Mouse (Mus musculus) layer of hippocampus, adult 18-20 months (tissue): Measurements from ENCODE around the gene Rora. TPM values are rescaled to one million over a fixed set of nuclear protein-coding genes. Genes with fewer than 3 reads are reported as not detected.

Source experiments
- DNase-seq, 2 experiments: peaks; one replicate each; pipeline ENCODE4 v3.0.0; 2022; ENCODE audit warnings: low spot score in 2 of 2
- total RNA-seq, 2 experiments: library from RNA; stranded (reverse); gene quantifications; 2 replicates each; pipeline ENCODE4 v1.2.3; 2021

Gene Rora
- total RNA-seq, 2 experiments from 2014 or later = 30.2 to 35.5 TPM

DNA sequence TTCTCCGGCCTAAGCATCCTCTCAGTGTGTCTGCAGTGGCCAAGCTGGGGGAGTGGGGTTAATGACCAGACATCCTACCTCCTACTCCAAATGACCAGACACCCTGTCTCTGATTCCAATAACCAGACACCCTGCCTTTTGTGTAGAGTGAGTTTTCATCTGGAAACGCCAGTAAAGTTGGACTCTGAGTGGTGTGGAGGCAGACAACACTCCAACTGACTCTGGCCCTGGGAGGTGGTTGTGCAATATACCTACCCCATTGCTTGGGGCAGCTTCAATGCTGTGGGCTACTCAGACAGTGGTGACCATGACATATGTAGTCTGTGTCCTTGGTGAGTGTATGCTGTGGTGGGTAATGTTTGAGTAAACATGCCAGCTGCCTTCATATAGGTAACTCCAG is 645.9 kb downstream of the Rora start:
- no peak for DNase-seq

DNA sequence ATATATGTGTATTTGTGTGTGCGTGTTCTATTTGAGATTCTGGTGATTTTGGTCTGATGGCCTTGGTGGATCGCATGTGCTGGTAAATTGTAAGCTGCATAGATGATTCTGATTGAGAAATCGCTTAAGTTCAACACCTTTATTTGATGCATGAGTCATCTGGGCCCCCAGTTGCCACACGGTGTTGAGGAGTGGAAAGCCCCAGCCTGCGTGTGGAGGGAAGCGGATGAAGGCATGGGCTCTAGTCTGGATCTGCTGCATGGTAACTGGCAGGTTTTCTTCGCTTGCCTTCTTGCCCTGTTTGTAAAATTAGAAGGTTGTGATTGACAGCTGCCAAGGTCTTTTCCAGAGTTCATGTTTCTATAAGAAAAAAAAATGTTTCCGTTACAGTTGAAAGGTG is 646.7 kb downstream of the Rora start:
- DNase-seq = no peak

DNA sequence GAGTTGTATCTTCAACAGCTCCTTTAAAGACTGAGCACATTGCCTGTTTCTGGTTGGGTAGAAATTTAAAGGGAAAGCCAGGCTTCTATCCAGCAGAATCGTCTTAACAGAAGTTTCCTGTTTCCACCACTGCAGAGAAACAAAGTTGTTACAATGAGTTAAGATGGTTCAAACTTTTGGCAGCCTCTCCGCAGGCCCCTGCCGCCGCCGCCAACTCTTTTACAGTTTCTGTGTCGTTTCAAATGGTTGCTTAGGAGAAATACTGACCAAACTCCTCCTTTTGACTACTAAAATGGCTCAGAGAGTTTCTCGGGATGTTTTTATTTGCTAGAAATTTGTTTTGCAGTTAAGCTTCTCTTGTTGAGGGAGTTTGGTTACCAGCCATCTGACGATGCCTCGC is 647.9 kb downstream of the Rora start:
- DNase-seq = peak in 1 of 2 experiments; percentile 57

DNA sequence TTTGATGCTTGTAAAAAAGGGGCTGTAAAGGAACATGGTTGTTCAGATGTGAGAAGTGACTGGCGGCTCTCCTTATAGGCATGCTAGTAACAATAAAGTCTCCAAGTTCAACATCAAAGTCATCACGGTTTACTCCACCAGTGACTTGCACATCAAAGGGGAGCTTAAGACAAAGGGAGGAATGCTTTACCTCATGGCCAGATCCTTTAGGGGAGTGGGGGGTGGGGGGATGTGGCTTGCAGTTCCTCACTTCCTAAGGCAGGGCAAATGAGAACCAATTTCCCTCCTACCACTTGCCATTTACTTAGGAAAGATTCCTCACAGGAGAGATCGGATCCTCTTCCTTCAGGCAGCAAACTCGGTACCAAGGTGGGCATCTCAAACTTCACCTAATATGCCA is 648.4 kb downstream of the Rora start:
- DNase-seq = no peak

DNA sequence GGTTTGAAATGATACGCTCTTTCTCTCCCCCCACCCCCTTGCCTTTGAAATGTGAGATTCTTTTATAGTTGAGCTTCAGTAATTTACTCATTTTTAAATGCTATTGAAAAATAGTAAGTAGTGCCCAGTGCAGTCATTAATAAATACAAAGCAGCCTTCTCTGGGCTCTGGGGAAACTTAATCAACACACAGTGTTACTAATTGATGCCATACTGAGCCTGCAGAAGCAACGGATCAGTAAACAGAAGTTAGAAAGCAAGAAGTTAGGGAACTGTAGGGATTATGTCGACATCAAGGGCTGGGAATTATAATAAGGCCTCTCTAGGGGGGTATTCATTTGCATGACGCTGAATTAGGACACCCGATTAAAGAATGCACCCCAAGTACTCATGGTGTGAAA is 649.3 kb downstream of the Rora start:
- DNase-seq = no peak

DNA sequence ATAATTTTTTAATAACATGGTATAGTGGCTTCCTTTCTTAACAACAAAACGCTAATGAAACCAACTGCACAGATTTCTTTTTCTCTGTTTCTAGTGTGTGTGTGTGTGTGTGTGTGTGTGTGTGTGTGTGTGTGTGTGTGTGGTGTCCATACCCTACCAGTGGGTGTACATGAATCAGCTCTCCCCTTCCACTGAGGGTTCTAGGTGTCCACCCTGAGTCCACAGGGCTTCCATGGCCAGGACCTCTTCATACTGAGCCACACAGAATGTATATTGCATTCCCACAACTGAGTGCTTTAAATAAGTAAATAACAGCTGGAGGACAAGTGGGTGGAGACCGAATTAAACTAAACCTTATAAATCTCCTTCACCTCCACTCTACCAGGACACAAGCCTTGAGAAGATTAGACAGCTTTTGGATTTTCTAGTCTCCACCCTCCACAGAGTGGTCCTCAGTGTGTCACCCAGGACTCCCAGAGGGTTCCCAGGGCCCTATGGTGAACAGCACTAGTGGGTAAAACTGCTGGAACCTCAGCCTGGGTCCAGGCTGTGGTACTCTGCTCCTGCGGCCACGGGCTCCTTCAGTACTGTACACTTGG is 649.9 kb downstream of the Rora start:
- no peak for DNase-seq

DNA sequence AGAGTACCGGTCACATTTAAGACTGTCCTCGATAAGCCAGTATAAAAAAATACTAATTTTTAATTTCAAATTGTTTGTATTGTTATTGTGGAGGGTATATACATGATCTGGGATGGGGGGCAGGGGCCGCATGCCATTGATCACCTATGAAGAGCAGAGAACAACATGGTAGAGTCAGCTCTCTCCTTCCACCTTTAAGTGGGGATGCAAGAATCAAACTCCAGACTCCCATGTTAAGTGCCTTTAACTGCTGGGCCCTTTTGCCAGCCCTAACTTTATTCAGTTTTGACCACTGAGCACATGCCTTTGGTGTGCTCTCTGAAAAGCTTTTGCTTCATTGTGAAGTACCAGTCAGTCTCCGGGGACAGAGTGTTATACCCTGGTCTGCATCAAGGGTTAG is 650.4 kb downstream of the Rora start:
- DNase-seq = no peak

DNA sequence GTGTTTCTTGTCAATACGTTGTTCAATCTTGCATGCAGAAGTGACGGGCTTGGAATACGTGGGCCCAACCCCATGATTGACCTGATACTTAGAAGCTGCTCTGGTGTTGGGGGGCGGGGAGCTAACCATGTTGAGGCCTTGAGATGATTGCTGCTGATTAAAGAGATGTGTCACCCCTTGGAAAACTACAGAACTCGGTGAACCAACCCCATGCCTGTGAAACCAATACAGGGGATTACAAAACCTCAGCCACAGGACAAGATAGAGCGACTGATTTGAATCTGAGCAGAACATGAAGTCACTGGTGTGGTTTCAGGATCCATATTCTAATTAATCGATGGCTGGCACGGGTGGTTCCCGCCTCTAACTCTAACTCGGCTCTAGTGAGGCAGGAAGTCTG is 650.9 kb downstream of the Rora start:
- DNase-seq = no peak

DNA sequence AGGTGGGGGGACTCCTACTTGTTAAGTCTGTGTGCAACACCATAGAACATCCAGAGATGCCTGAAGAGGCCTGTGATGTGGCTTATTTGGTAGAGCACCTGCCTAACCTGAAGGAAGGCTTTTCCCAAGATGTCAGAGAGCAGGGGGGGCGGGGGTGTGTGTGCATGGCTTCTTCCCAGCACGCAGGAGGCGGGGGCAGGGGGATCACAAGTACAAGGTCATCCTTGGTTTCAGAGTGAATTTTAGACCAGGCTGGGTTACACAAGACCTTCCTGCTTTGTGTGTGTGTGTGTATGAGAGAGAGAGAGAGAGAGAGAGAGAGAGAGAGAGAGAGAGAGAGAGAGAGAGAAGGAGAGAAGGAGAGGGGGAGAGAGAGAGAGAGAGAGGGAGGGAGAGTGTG is 651.4 kb downstream of the Rora start:
- no peak for DNase-seq

DNA sequence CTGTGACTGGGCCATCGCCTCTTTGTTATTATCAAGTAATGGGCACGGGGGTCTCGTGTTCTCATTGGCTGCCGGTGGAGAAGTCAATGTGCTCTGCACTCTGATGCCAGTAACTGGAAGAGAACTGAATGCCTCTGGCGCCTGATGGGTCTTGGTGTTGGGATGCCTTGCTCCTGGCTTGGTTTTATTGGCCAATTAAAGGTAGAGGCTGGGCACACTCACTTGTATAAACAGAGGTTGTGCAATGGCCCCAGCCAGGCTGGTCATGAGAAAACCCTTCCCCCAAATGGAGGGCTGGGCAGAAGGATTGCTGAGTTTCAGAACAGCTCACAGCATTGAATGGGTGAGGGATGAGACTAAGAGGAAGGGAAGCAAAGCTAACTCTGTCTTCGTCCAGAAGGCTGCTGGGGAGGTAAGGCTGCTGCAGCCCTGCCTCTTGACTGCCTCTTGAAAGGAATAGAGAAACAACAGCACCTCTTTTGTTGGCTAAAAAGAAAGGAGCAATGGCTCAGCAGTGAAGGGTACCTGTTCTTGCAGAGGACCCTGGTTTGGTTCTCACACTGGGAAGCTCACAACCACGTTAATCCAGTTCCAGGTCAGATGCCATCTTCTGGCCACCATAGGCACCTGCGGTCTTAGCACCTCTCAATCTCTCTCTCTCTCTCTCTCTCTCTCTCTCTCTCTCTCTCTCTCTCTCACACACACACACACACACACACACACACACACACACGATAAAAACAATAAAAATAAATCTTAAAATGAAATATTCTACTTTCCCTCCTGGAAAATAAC is 653.3 kb downstream of the Rora start:
- peak in 1 of 2 experiments; percentile 45 for DNase-seq

DNA sequence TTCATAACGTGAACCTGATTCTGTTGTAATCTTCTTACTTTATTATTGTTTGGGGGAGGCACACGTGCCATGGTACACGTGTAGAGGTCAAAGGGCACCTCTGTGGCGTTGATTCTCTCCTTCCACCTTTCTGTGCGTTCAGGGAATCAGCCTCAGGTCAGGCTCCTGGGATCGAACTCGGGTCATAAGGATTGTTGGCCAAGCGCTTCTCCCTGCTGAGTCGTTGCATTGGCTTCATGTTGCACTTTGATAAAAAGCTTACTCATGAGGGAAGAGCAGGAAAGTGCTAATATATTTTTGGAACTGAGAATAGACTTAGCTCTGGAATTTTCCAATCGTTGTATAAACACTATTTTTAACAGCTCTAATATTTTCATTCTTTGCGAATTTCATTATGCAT is 654.4 kb downstream of the Rora start:
- DNase-seq = no peak

DNA sequence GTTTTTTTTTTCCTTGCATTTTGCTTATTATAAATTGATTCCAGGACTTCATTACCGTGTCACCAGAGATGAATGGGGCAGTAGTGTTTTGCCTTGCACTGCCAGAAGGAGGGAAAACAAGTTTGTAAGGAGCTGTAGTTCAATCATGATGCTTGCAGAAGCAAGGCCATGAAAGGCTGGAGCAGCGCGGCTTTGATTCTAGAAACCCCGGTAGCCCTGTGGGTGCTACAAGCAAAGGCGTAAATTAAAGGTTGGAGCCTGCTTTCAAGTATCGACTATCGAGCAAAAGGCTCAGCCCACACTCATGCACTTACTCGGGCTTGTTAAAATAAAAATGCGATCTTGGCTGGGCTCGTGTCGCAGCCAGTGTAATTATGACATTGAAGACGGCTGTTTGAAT is 656.9 kb downstream of the Rora start:
- DNase-seq = peak in 1 of 2 experiments; percentile 11

DNA sequence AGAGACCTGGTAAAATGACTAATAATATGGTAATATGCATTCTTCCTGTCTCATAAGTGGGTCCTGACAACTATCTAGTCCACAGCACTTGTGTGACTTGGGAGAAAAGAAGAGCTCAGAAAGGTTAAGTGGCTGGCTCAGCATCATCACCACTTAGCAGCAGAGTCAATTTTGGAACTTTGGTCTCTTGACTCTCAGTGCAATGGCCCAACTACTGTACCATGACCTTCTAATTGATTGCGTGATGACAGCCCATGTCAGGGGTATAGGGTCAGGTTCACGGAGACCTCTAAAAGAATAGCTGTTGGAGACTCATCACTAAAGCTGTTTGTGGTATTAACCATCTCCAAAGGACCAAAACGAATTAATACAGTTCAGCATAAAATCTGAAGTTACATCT is 659.7 kb downstream of the Rora start:
- DNase-seq = no peak

DNA sequence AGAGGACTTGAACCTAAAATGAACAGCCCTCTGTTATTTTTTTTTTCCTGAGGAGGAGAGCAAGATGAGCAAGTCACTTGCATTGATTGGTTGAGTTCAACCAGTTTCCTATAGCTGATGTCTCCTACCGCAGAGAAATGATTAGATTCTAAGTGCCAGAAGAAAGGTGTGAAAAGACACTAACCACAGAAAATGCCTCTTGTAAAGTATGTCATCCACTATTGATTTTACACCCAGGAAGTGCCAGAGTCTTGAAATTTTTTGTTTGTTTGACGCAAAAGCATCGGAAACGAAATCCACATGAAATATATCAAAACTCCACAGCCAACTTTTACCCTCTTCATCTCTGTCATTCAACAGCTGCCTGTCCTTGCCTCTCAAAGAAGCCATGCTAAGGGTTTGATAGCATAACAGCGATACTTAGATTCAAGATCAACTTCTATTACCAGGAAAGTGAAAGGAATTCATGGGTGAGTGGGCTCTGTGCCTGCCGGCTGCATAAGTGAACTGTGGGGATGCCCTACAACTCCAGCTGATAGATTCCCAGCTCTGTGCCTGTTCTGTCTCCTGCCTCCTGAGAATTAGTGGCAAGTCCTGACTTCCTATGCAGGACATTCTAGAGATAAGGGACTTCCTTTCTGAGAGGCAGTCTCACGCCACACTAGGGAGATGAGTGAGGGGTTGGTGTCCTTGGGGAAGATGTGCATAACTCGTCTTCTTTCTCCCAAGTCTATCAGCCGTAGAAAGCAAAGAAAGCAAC is 661.0 kb downstream of the Rora start:
- no peak for DNase-seq

DNA sequence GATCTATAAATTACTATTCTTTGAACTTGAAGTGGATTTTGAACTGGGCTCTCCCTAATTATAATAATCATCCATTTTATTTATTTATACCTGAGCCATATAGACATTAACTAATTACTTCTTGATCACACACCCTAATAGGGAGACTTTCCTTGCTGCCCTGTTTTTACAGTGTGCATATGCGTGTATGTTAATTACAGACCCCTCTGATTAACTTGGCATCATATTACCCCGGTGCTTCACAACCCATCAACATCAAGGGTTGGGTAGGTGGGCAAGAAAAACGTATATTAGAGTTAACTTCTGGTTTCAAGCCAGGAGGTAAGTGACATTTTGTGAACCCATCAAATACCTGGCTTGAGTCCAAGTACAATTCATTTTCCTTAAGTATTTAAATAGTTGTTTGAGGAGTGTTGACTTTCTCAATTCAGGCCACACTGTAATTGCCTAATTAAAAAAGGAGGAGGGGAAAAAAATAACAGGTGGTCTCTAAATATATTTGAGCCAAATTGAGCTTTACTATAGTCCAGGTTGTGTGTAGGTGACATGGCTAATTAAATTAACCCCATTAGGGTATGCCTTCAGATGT is 664.0 kb downstream of the Rora start:
- DNase-seq = no peak

DNA sequence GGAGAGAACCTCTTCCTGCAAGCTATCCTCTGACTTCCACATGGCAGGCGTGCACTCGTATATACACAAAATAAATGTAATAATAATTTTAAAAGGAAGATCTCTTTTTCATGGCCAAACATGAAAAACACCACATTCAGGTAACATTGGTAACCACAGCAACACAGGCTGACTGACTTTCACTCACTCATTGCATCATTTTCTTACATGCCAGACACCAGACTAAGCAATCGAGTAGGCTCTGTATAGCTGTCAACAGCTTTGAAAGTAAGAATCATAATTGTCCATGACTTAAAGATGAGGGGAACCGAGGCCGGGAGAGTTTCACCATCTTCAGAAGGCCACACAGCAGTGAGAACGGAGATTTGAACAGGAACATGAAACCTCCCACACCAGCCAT is 665.8 kb downstream of the Rora start:
- no peak for DNase-seq

DNA sequence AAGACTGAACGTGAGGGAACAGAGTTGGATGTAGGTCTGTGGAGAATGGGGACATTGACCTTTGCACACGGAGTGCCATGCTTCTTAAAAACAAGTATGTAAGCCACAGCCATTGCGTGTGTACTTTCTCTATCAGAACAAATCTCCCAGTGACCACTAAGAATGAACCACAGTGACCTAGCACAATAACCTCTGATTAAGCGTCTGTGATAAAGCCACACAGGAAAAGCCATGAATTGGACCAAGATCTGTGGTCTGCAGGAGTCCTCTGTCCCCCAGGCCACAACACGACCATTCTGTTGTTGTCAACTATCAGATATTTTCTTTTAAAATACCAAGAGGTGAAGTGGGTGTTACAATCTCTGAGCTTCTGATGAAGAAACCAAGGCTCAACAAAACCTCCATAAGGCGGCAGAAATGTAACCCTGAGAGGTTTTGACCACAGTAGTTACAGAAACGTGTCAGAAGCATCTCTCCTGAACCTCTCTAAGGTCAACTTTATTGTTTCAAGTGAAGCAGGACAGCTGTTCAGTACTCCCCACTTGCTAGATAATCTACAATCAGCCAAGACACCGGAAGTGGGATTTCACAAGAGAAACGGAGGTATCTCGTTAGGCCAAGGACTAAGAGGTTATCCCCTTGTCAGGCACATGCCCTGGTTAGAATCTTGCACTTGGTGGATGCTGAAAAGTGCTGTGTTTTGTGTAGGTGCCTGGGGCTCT is 666.5 kb downstream of the Rora start:
- DNase-seq = no peak

DNA sequence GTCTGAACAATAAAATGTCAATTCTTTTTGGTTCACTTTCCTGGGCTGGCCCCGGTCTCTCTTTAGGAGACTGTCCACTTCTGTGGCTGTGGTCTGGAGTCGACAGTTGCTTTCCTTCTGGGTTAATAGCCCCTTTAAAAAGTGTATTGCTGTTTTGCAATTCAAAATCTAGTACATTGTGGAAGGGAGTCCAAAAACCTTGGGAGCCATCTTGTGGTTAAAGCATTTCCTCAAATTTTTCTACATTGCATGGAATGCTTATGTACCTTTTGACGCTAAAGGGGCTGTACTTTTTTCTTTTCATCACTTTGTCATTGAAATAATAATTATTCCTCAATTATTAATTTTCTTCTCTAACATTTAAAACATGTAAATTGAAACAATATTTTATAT is 667.0 kb downstream of the Rora start:
- no peak for DNase-seq

DNA sequence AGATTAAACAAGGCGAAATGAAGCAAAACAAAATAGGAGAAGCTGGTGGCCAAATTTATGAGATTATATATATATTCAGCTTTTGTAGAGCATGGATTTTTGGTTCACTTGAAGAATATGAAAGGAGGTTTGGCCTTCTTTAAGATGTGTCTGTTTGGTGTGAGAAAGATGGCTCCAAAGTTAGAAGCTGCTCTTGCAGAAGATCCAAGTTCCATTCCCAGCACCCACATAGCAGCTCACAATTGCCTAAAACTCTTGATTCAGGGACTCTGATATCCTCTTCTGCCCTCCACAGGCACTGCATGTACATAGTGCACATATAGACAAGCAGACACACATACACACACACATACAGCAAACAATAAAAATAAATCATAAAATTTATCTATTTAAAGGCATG is 668.4 kb downstream of the Rora start:
- DNase-seq = no peak

DNA sequence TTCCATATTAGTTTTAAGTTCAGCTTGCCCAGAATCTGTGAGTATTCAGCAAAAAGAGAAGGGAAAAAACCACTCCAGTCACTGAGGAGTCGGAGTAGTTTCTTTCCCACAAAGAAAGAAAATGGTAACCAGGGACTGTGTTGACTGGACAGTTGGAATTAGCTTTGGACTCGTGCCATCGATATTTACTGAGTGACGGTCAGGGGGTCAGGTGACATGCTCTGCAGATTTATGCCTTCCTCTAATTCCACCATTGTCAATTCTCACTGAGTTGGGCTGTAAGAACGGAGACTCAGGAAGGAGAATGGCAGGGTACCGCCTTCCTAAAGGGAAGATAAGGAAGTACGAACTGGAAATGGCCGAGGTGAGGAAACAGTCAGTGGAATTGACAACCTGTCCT is 670.2 kb downstream of the Rora start:
- DNase-seq = no peak

DNA sequence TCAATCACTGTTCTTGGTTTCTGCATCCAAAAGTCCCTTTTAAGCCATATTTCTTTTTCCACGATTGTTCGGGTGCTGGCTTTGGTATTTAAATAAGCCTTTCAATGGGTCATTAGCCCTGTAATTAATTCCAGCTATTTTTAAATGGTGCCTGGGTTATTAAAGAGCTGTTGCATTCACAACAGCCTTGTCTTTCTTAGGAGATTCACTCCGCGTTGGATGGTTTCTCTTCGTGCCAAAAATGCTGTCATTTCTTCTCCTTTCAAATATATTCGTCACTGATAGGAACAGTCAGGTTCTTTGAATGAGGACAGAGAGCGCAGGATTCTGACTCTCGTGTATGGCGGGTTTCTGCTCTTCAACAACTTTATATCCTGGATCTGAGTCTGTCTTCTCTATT is 673.5 kb downstream of the Rora start:
- peak in 1 of 2 experiments; percentile 9 for DNase-seq
